Mouse (Mus musculus) liver, adult 2 months (tissue): Measurements from ENCODE around the gene Tstd2. TPM values are rescaled to one million over a fixed set of nuclear protein-coding genes. Genes with fewer than 3 reads are reported as not detected.

Source experiments
- DNase-seq: peaks from one replicate; pipeline ENCODE4 v3.0.0-alpha.2; 2011; ENCODE audit warnings: low read depth, low spot score; ENCODE audit errors: extremely low read depth
- H3K27ac ChIP-seq: fragments of 200-500 bp; replicated peaks from 2 replicates; pipeline ENCODE4 v1.5.1; 2012; ENCODE audit warnings: low read depth, mild to moderate bottlenecking, control low read depth, inconsistent platforms, low read length; ENCODE audit not compliant: insufficient read depth
- H3K27me3 ChIP-seq: fragments of 200-500 bp; 2 replicates; pipeline ENCODE4 v1.6.1; 2012; ENCODE audit warnings: mild to moderate bottlenecking, moderate library complexity, low read length, inconsistent platforms; ENCODE audit not compliant: control insufficient read depth, insufficient read depth
- H3K36me3 ChIP-seq: fragments of 200-500 bp; 2 replicates; pipeline ENCODE4 v1.6.1; 2012; ENCODE audit warnings: low read length, inconsistent platforms; ENCODE audit not compliant: control insufficient read depth, insufficient read depth
- H3K4me1 ChIP-seq: fragments of 200-500 bp; 2 replicates; pipeline ENCODE4 v1.6.1; 2011; ENCODE audit warnings: low read length; ENCODE audit not compliant: control insufficient read depth, insufficient read depth
- H3K4me3 ChIP-seq: fragments of 200-500 bp; 2 replicates; pipeline ENCODE4 v1.5.1; 2011; ENCODE audit warnings: low read depth, mild to moderate bottlenecking, control low read depth, low read length, moderate library complexity; ENCODE audit not compliant: insufficient read depth
- H3K79me2 ChIP-seq: fragments of 200-500 bp; 2 replicates; pipeline ENCODE4 v1.6.1; 2012; ENCODE audit warnings: inconsistent platforms, mild to moderate bottlenecking, low read length, moderate library complexity; ENCODE audit not compliant: control insufficient read depth, insufficient read depth
- H3K9ac ChIP-seq: fragments of 200-500 bp; 2 replicates; pipeline ENCODE4 v1.6.1; 2012; ENCODE audit warnings: low read depth, mild to moderate bottlenecking, control low read depth, inconsistent platforms, low read length
- CTCF ChIP-seq: fragments of 200-500 bp; IDR thresholded peaks from 2 replicates; pipeline ENCODE4 v1.5.1; 2011; ENCODE audit warnings: low read depth, low read length, control low read depth
- POLR2A ChIP-seq: fragments of 200-500 bp; IDR thresholded peaks from 2 replicates; pipeline ENCODE4 v1.6.1; 2011; ENCODE audit warnings: low read length, control low read depth; ENCODE audit not compliant: insufficient read depth; ENCODE audit errors: extremely low read depth
- WGBS: fragments of 180-500 bp; shearing (Covaris S2); methylation state at CpG from one replicate; pipeline ENCODE4 v1.1.7; 2018; 5-methylcytosine and 5-hydroxymethylcytosine counted together
- polyA plus RNA-seq: library from polyadenylated mRNA; depleted of rRNA; stranded (reverse); fragments of >200 nt; gene quantifications from 2 replicates; pipeline ENCODE4 v1.2.3, GENCODE M21; 2012
- total RNA-seq: library from RNA; depleted of rRNA; stranded (reverse); fragments of >200 nt; gene quantifications from 2 replicates; pipeline ENCODE4 v1.2.3, GENCODE M21; 2014

Gene Tstd2
- total and polyA plus RNA-seq, 2 experiments, result 10.5 to 13.0 TPM

GRCm38 (mm10) chr4:46129311-46130004 lies 9.0 kb downstream of the Tstd2 start:
- Histone ChIP-seq H3K9ac (no peak overlapping the region), H3K4me3 (no peak overlapping the region), H3K79me2 (no peaks in the 10 kb centered on the region), H3K27me3 (no peaks in the 10 kb centered on the region), H3K36me3 (peaks cover 35% of the 10 kb centered on the region), H3K4me1 (no peaks in the 10 kb centered on the region), H3K27ac (no peak overlapping the region)
- 95% methylated on average over 8 of the region's 8 CpGs for WGBS
- DNase-seq, result no peak
- no peak for TF ChIP-seq POLR2A
- TF ChIP-seq CTCF, result no peak

GRCm38 (mm10) chr4:46126541-46126940 lies 12.0 kb downstream of the Tstd2 start:
- Histone ChIP-seq H3K27ac (no peak overlapping the region), H3K9ac (no peak overlapping the region), H3K27me3 (no peaks in the 10 kb centered on the region), H3K79me2 (no peaks in the 10 kb centered on the region), H3K4me3 (no peak overlapping the region), H3K36me3 (peaks cover 46% of the 10 kb centered on the region), H3K4me1 (no peaks in the 10 kb centered on the region)
- TF ChIP-seq POLR2A (no peak), CTCF (peak; percentile 97)
- 51% methylated on average over 2 of the region's 2 CpGs for WGBS
- peak; percentile 30 for DNase-seq

GRCm38 (mm10) chr4:46123358-46123757 lies 15.1 kb downstream of the Tstd2 start:
- 91% methylated on average over 6 of the region's 6 CpGs for WGBS
- Histone ChIP-seq H3K4me3 (no peak overlapping the region), H3K36me3 (peaks cover 65% of the 10 kb centered on the region)

DNA sequence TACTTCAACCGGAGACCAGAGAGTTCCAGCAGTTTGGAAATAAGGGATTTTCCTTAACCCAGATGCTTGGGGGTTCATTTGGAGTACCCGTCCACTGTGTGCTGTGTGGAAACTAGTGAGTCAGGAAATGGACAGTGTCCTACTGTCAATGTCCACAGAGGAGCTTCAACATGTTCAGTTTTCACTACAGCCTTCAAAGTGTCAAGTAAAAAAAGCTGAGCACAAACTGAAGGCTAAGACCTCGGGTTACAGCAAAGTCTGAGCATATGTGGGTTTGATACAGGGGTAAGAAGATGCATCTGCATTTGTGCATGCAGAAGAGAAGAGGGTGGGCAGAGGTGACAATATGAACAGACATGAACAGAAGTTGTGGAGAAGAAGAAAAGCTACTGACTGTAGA lies 17.7 kb downstream of the Tstd2 start:
- Histone ChIP-seq H3K36me3 (peaks cover 75% of the 10 kb centered on the region), H3K27me3 (no peaks in the 10 kb centered on the region), H3K4me3 (no peak overlapping the region), H3K27ac (no peak overlapping the region), H3K79me2 (no peaks in the 10 kb centered on the region), H3K4me1 (no peaks in the 10 kb centered on the region), H3K9ac (no peak overlapping the region)
- DNase-seq, result no peak
- 81% methylated on average over 3 of the region's 3 CpGs for WGBS
- TF ChIP-seq POLR2A (no peak), CTCF (no peak)

More at GRCm38 (mm10) chr4:46123358-46123757, 15.1 kb downstream of the Tstd2 start:
- H3K9ac ChIP-seq, result no peak overlapping the region
- H3K27me3 ChIP-seq, result no peaks in the 10 kb centered on the region
- TF ChIP-seq CTCF (no peak), POLR2A (no peak)
- H3K79me2 ChIP-seq, result no peaks in the 10 kb centered on the region
- H3K27ac ChIP-seq, result no peak overlapping the region
- DNase-seq, result no peak
- no peaks in the 10 kb centered on the region for H3K4me1 ChIP-seq

GRCm38 (mm10) chr4:46119514-46120094 lies 18.9 kb downstream of the Tstd2 start:
- no peak for DNase-seq
- peaks cover 71% of the 10 kb centered on the region for H3K36me3 ChIP-seq
- H3K4me1 ChIP-seq, result no peaks in the 10 kb centered on the region
- no peak overlapping the region for H3K9ac ChIP-seq
- no peak for TF ChIP-seq POLR2A
- no peak for TF ChIP-seq CTCF
- WGBS, result 97% methylated on average over 14 of the region's 14 CpGs
- no peak overlapping the region for H3K27ac ChIP-seq
- H3K79me2 ChIP-seq, result no peaks in the 10 kb centered on the region
- H3K27me3 ChIP-seq, result no peaks in the 10 kb centered on the region
- H3K4me3 ChIP-seq, result no peak overlapping the region

GRCm38 (mm10) chr4:46117536-46117935 lies 21.0 kb downstream of the Tstd2 start:
- Histone ChIP-seq H3K4me3 (no peak overlapping the region), H3K79me2 (no peaks in the 10 kb centered on the region), H3K4me1 (no peaks in the 10 kb centered on the region), H3K27me3 (no peaks in the 10 kb centered on the region), H3K9ac (no peak overlapping the region), H3K36me3 (peaks cover 64% of the 10 kb centered on the region), H3K27ac (no peak overlapping the region)
- DNase-seq, result no peak
- WGBS, result 90% methylated on average over 4 of the region's 4 CpGs
- TF ChIP-seq CTCF (no peak), POLR2A (no peak)
